Mouse (Mus musculus) kidney, embryonic 16.5 days (tissue): Measurements from ENCODE around the gene Idua. TPM values are rescaled to one million over a fixed set of nuclear protein-coding genes. Genes with fewer than 3 reads are reported as not detected.

Experiments used
- ATAC-seq: fragments of 200-750 bp; cut with Nextera tagmentation; 2 replicates; pipeline ENCODE4 v1.8.0; 2017; ENCODE audit warnings: moderate TSS enrichment; ENCODE audit not compliant: low FRiP score, low TSS enrichment
- H3K27ac ChIP-seq: fragments of 300-500 bp; sonication (generic); 2 replicates; pipeline ENCODE4 v1.5.1; 2014; ENCODE audit warnings: low read length
- H3K27me3 ChIP-seq: fragments of 300-500 bp; sonication (generic); 2 replicates; pipeline ENCODE4 v1.6.1; 2014; ENCODE audit warnings: low read length, control low read depth, mixed read lengths; ENCODE audit not compliant: insufficient read depth
- H3K36me3 ChIP-seq: fragments of 300-500 bp; sonication (generic); 2 replicates; pipeline ENCODE4 v1.6.1; 2014; ENCODE audit warnings: low read length, control low read depth, mixed read lengths; ENCODE audit not compliant: insufficient read depth
- H3K4me1 ChIP-seq: fragments of 300-500 bp; sonication (generic); 2 replicates; pipeline ENCODE4 v1.6.1; 2014; ENCODE audit warnings: low read length, control low read depth, mixed read lengths; ENCODE audit not compliant: insufficient read depth
- H3K4me2 ChIP-seq: fragments of 300-500 bp; sonication (generic); replicated peaks from 2 replicates; pipeline ENCODE4 v1.6.1; 2014; ENCODE audit warnings: low read depth, low read length
- H3K4me3 ChIP-seq: fragments of 300-500 bp; sonication (generic); 2 replicates; pipeline ENCODE4 v1.5.1; 2014; ENCODE audit warnings: mild to moderate bottlenecking, low read length
- H3K9ac ChIP-seq: fragments of 300-500 bp; sonication (generic); replicated peaks from 2 replicates; pipeline ENCODE4 v1.6.1; 2014; ENCODE audit warnings: low read length
- H3K9me3 ChIP-seq: fragments of 300-500 bp; sonication (generic); 2 replicates; pipeline ENCODE4 v1.6.1; 2016; ENCODE audit warnings: low read length, control low read depth
- WGBS: fragments of 180-500 bp; shearing (Covaris S2); extraction: QIAGEN DNeasy Blood & Tissue Kit; methylation state at CpG from one replicate; pipeline ENCODE4 v1.1.7; 2014; 5-methylcytosine and 5-hydroxymethylcytosine counted together
- polyA plus RNA-seq: library from polyadenylated mRNA; unstranded; fragments of >200 nt; fragmentation: Nextera tagmentation; extraction: Ambion mirVana; gene quantifications from 2 replicates; pipeline ENCODE4 v1.2.1, GENCODE M21; 2015

The Idua gene
- polyA plus RNA-seq, 1 experiment from 2014 or later = 12.0 TPM

DNA sequence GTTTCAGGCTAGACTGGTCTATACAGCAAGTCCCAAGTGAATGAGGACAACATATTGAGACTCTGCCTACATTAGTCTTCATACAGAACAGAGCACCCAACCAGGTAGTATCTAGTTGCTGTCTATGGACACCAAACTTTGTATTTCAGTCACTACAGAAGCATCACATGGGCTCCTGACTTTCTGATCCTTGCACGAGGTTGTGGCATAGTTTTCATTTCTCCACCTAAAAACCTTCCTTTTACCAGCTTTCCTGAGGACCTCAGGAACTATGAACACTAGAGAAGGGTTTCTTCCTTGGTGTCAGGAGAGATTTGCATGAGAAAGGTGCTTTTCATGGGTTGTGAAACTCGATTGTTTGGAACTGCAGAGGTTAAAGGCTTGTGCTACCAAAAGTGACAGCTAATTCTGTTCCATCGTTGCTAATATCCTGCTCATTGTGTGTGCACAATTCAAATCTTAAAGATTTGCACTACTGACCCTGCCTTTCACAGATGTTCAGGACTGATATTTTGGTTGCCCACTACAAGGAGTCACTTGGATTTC lies 8.3 kb downstream of the Idua start:
- Histone ChIP-seq H3K9ac (peak overlapping the region; percentile 81), H3K27ac (peak overlapping the region; percentile 76; the same call in 1 of the 2 replicates), H3K27me3 (no peaks in the 10 kb centered on the region), H3K36me3 (peaks cover 10% of the 10 kb centered on the region; the same call in 1 of the 2 replicates), H3K4me1 (peaks cover 15% of the 10 kb centered on the region), H3K9me3 (no peaks in the 10 kb centered on the region), H3K4me2 (peak overlapping the region; percentile 72), H3K4me3 (peak overlapping the region; percentile 56)
- WGBS = 12% methylated on average over 3 of the region's 3 CpGs
- ATAC-seq = no peak

DNA sequence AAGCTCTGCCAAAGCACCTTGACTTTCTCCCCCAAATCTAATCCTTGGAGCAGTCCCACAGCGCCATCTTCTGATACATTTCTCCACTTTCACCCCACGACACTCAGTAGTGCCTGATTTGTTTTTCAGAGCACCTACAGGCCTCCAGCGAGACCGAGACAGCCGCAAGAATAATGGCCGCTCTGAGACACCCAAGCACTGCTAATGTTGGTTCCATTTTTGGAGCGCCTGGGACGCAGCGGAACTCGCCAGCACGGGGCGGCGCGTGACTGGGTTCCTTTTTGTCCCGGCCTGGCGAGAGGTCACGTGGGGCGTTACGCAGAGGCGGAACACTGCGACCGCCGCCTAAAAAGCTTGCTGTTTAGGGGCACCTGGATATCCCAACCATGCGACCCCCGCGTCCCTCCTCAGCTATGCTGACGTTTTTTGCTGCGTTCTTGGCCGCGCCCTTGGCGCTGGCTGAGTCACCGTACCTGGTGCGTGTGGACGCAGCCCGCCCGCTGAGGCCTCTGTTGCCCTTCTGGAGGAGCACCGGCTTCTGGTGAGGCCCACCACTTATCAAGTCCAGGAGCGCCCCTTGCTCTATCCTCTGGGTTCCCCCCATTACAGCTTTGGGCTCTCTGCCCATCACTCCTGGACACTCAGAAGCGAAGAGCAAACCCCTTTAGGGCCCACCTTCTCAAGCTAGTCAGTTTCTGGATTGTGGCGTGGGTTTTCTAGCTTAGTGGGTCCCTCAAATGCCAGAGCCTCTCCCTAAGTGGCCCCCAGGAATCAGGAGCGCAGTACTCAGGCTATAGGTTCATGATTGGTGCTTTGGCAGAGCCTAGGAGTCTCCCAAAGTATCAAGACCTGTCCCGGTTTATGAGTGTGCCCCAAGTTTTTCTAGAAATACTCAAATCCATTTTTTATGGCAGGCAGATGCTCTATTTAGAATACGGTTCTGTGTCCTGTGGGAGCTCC lies 9.1 kb downstream of the Idua start, which contains the start of gene Dgkq:
TSS of gene Dgkq (minus strand) at position 696 of the 960 bp plus-strand sequence.
- peak; percentile 87 for ATAC-seq
- 6% methylated on average over 42 of the region's 43 CpGs for WGBS
- no peaks in the 10 kb centered on the region for H3K9me3 ChIP-seq
- H3K4me2 ChIP-seq = peak within 1 kb of the TSS; percentile 72
- H3K36me3 ChIP-seq = peaks cover 10% of the 10 kb centered on the region; the same call in 1 of the 2 replicates
- H3K9ac ChIP-seq = peak within 1 kb of the TSS; percentile 81
- H3K27ac ChIP-seq = peak within 1 kb of the TSS; percentile 76
- peak within 1 kb of the TSS; percentile 56 for H3K4me3 ChIP-seq
- H3K27me3 ChIP-seq = no peaks in the 10 kb centered on the region
- H3K4me1 ChIP-seq = peaks cover 15% of the 10 kb centered on the region

DNA sequence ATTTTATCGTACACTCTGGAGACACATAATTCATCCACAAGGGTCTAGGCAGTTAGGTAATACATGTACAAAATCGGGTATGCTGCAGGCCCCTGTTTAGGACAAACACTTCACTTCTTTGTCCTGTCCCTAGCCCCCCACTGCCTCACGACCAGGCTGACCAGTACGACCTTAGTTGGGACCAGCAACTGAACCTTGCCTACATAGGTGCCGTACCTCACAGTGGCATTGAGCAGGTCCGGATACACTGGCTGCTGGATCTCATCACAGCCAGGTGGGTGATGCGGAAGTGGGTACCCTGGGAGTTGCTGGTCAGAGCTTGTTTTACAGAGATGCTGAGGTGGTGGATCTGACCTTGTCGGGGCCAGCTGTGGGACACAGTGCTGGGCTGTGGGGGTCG lies 9.9 kb downstream of the Idua start:
- H3K36me3 ChIP-seq = peaks cover 10% of the 10 kb centered on the region; the same call in 1 of the 2 replicates
- H3K4me1 ChIP-seq = peaks cover 15% of the 10 kb centered on the region
- H3K9ac ChIP-seq = peak overlapping the region; percentile 81
- H3K4me3 ChIP-seq = peak overlapping the region; percentile 56; the same call in 1 of the 2 replicates
- H3K27ac ChIP-seq = no peak overlapping the region; the same call in 1 of the 2 replicates
- peak overlapping the region; percentile 72 for H3K4me2 ChIP-seq
- no peaks in the 10 kb centered on the region for H3K27me3 ChIP-seq
- WGBS = 76% methylated on average over 9 of the region's 9 CpGs
- ATAC-seq = 0 out of 2 replicates have a peak, but pooled peaks have one; percentile 16
- no peaks in the 10 kb centered on the region for H3K9me3 ChIP-seq

DNA sequence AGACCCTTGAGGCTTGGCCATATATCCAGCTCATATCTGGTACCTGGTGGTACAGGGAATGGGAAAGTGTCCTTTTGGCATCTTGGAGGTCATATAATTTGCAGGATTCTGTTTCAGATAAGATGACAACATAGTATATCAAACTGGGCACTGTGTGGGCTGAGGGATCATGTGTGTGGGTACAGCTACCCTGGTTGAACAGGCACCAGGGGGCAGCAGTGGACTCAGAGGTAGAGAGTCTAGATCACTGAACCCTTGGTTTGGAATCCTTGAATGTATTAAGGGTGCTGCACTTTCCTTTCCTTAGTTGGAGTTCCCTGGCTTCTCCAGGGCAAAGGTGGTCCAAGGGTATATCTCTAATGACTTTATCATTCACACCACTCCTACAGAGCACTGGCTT lies 10.7 kb downstream of the Idua start:
- H3K9ac ChIP-seq = no peak overlapping the region
- H3K4me1 ChIP-seq = peaks cover 18% of the 10 kb centered on the region
- H3K4me3 ChIP-seq = no peak overlapping the region
- no peak for ATAC-seq
- H3K4me2 ChIP-seq = no peak overlapping the region
- H3K27me3 ChIP-seq = no peaks in the 10 kb centered on the region
- H3K9me3 ChIP-seq = no peaks in the 10 kb centered on the region
- H3K36me3 ChIP-seq = peaks cover 10% of the 10 kb centered on the region; the same call in 1 of the 2 replicates
- no peak overlapping the region for H3K27ac ChIP-seq

DNA sequence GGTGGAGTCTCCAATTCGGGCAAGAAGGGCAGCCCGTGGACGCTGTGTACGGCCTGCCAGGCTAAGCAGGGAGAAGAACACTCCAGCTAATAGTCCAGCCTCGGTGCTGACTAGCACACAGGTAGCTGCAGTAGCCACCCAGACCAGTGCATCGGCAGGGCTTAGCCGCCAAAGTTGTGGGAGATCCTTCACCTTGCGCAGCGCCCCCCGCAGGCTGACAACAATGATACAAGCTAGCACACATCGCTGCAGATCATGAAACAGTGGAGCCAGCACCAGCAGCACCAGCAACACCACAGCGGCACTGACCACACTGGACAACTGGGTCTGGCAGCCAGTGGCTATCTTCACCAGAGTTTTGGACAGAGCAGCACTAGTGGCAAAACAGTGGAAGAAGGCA lies 11.6 kb downstream of the Idua start:
- no peak overlapping the region for H3K4me2 ChIP-seq
- H3K27me3 ChIP-seq = no peaks in the 10 kb centered on the region
- H3K4me1 ChIP-seq = peaks cover 23% of the 10 kb centered on the region
- no peak overlapping the region for H3K9ac ChIP-seq
- ATAC-seq = no peak
- WGBS = 95% methylated on average over 12 of the region's 12 CpGs
- no peak overlapping the region for H3K4me3 ChIP-seq
- no peaks in the 10 kb centered on the region for H3K9me3 ChIP-seq
- peaks cover 10% of the 10 kb centered on the region; the same call in 1 of the 2 replicates for H3K36me3 ChIP-seq
- H3K27ac ChIP-seq = no peak overlapping the region

DNA sequence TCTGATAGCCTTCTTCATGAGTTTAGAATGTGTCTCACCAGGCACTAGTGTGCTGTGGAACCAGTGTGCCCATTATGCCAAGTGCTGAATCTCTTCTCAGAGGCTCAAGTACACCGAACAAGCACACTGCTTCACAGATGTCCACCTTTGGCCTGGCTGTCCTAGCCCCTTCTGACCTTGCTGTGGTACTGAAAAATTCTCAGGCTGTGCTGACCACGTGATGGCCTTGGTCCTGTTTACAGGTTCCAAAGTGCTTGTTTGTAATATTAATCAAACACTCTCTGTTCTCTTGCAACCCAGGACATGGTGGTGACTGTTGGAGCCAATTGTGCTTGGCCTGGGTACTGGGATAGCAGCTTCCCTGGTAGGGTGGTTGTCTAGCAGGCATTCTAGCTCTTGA lies 14.5 kb downstream of the Idua start:
- Histone ChIP-seq H3K27me3 (no peaks in the 10 kb centered on the region), H3K4me2 (0 out of 2 replicates have a peak overlapping the region, but pooled peaks have one; percentile 23), H3K4me1 (peaks cover 28% of the 10 kb centered on the region), H3K9ac (no peak overlapping the region), H3K27ac (peak overlapping the region; percentile 80), H3K9me3 (no peaks in the 10 kb centered on the region), H3K36me3 (peaks cover 10% of the 10 kb centered on the region; the same call in 1 of the 2 replicates), H3K4me3 (no peak overlapping the region)
- ATAC-seq = no peak
- WGBS = 75% methylated on average over 2 of the region's 2 CpGs

DNA sequence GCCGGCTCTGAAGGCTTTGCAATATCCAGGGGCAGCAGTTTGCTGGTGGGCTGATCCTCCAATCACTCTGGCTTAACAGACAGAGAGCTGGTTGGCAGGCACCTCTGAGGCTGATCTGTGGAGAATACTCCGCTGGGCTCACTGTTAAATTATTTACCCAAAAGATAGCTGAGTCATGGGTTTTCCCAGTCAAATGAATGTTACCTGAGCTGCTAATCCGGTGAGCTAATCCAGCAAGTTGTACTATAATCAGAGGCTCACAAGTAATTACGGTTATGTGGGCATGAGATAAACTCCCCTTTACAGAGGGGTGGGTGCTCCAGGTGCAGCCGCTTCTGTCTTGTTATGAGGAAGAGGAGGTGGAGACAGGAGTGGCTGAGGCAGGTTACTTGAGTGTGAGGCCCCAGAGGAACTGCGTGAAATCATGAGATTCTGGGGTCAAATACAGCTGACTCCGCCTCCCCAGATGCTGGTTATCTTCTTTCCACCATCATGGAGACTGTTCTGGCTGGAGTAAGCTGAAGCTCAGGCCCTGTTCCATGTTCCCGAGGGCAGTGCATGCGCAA lies 15.2 kb downstream of the Idua start, which contains the start of gene Slc26a1:
TSS of gene Slc26a1 (minus strand) at position 319 of the 566 bp plus-strand sequence.
- peaks cover 21% of the 10 kb centered on the region for H3K4me1 ChIP-seq
- 0 out of 2 replicates have a peak within 1 kb of the TSS, but pooled peaks have one; percentile 9 for H3K9ac ChIP-seq
- peak; percentile 20 for ATAC-seq
- H3K27ac ChIP-seq = peak within 1 kb of the TSS; percentile 80
- H3K4me3 ChIP-seq = no peak within 1 kb of the TSS
- WGBS = 71% methylated on average over 9 of the region's 9 CpGs
- H3K9me3 ChIP-seq = no peaks in the 10 kb centered on the region
- H3K36me3 ChIP-seq = peaks cover 10% of the 10 kb centered on the region; the same call in 1 of the 2 replicates
- H3K4me2 ChIP-seq = 0 out of 2 replicates have a peak within 1 kb of the TSS, but pooled peaks have one; percentile 23
- no peaks in the 10 kb centered on the region for H3K27me3 ChIP-seq

DNA sequence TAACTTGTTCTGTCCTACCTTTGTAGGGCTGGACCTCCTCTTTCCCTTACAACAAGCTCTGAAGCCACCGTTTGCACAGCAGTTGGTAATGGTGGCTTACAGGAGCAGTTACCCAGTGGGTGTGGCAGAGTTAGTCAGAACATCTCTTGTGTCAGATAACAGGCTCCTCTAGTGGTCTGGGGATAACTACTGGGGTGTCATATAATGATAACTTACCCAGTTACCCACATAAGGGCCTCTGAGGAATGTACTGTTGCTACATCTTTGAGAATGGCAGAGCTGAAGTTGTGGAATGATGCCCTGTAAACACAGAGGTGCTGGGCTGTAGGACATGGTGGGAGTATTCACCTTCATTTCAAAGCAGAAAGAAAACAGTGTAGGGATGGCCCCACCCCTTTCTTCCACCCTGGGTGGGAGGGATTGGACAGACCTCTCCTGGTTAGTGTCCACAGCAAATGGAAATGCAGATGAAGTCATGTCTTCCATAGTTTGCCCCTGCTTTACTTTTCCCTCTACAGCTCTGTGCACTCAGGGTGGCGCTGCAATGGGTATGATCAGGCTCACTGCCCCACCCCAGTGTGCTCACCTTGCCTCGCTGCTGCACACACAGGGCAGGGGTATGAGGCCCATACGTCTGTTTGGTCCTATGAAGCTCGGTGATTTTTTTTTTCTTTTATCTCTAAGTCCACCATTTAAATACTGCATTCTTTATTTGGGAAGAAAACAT lies 16.8 kb downstream of the Idua start:
- H3K4me3 ChIP-seq = peak overlapping the region; percentile 35
- peaks cover 4% of the 10 kb centered on the region; the same call in 1 of the 2 replicates for H3K36me3 ChIP-seq
- H3K9me3 ChIP-seq = no peaks in the 10 kb centered on the region
- H3K27ac ChIP-seq = no peak overlapping the region
- peak overlapping the region; percentile 72 for H3K9ac ChIP-seq
- WGBS = 7% methylated on average over 5 of the region's 5 CpGs
- H3K27me3 ChIP-seq = no peaks in the 10 kb centered on the region
- H3K4me1 ChIP-seq = peaks cover 20% of the 10 kb centered on the region
- H3K4me2 ChIP-seq = peak overlapping the region; percentile 68
- peak; percentile 60 for ATAC-seq
